Mouse (Mus musculus): ENCODE data around the gene Fut7.
A peak's percentile ranks its signal among the peaks of the same experiment; 100 is the strongest.

Gene Fut7

GRCm38 (mm10) chr2:25460135-25460534 lies 37.1 kb downstream of the Fut7 start:
- DNase-seq (ENCODE audit: low spot score in 2 of 2) = no peak

GRCm38 (mm10) chr2:25460551-25461309 lies 37.7 kb downstream of the Fut7 start, which contains the start of gene Paxx:
Gene Paxx, minus strand, starts transcription at chr2:25461094.
- peak; percentile 94 to 95 for DNase-seq (ENCODE audit: low spot score in 2 of 2)

- no peak for DNase-seq (ENCODE audit: low spot score in 2 of 2)
These were observed 38.3 kb downstream of the Fut7 start for GRCm38 (mm10) chr2:25461407-25461806.

GRCm38 (mm10) chr2:25463630-25464029 lies 40.6 kb downstream of the Fut7 start:
- no peak for DNase-seq (ENCODE audit: low spot score in 2 of 2)

- no peak for DNase-seq (ENCODE audit: low spot score in 2 of 2)
These were observed 42.2 kb downstream of the Fut7 start for GRCm38 (mm10) chr2:25465256-25465655.

GRCm38 (mm10) chr2:25465816-25466635 lies 43.0 kb downstream of the Fut7 start:
- no peak for DNase-seq (ENCODE audit: low spot score in 2 of 2)

- DNase-seq (ENCODE audit: low spot score in 2 of 2) = no peak
These were observed 44.7 kb downstream of the Fut7 start for GRCm38 (mm10) chr2:25467606-25468303.

- DNase-seq (ENCODE audit: low spot score in 2 of 2) = peak in 1 of 2 experiments; percentile 48
These were observed 46.2 kb downstream of the Fut7 start for GRCm38 (mm10) chr2:25468962-25469915.

GRCm38 (mm10) chr2:25469969-25470368 lies 46.9 kb downstream of the Fut7 start, which contains the start of gene Ptgds:
Gene Ptgds, minus strand, starts transcription at chr2:25470046.
- no peak for DNase-seq (ENCODE audit: low spot score in 2 of 2)

GRCm38 (mm10) chr2:25472550-25472949 lies 49.5 kb downstream of the Fut7 start:
- no peak for DNase-seq (ENCODE audit: low spot score in 2 of 2)

Measured in right cerebral cortex, postnatal 36 days (tissue).